Mouse (Mus musculus) frontal cortex, postnatal 36 days (tissue): ENCODE results near the gene Lkaaear1.

Experiments
- DNase-seq, 2 experiments: peaks; one replicate each; pipeline ENCODE4 v3.0.0; 2022; ENCODE audit warnings: low spot score in 2 of 2

Lkaaear1 gene

DNA sequence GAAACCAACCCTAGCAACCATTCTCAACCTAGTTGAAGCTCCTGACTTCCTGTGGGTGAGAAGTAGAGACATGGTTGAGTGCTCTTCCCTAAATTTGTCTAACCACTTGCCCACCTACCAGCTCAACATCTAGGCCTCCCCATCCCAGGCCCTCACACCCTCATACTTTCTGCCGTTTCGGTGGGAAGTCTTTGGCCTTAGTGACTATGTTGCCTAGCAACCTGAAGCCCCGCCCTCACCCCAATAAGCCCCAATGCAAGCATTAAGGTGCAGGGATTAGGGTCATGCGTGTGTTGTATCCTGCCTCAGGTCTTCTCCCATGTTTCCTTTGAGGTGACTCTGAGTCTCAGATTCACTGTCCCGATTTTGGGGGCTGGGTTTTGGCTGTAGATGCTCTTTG, at the start of gene Lkaaear1:
Lkaaear1 (minus strand) TSS at position 202 of the 400 bp plus-strand sequence.
- DNase-seq, result no peak

DNA sequence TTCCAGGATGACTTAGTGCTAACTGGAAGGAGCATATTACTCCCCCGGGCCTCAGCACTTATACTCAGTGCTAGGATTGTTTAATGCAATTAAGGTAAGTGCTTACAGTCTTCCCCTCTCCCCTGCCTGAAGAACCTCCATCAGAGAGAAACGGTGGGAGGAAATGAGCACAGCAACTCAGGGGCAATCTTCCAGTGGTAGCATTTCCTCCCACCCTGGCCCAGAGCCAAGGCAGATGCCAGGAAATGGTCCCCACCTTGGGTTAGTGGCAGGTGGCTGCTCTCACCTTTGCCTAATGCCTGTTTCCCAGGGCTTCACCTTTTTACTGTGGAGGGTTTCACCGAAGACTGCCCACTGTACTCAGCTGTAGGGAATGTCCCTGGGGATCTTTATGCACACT, 31.8 kb upstream of the Lkaaear1 start:
- no peak for DNase-seq

DNA sequence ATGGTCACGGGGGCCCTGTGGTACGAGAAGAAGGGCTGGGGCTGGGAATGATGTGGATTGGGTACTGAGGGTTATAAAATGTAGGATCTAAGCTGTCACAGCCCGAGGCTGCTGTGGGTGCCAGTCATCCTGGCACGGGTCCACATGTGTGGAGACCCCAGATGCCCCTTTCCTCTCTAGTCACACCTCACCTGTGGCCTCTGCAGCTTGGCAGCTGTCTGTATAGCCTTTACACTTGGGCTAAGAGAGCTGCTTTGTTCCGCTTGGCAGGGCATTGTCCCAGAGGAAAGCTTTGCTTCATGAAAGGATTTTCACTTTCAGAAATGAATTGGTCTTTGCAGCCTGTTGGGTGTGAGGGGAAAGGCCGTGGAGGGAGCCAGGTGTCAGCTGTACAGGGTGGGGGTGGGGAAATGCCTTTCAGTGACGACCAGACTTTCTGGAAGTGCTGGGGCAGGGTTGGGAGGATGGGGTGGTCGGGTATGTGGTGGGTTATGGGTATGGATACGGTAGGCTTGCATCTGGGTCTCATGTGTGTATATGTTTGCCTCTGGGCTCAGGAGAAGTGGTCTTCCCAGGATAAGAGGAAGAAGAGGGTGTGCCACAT, 29.5 kb upstream of the Lkaaear1 start:
- DNase-seq, result no peak

DNA sequence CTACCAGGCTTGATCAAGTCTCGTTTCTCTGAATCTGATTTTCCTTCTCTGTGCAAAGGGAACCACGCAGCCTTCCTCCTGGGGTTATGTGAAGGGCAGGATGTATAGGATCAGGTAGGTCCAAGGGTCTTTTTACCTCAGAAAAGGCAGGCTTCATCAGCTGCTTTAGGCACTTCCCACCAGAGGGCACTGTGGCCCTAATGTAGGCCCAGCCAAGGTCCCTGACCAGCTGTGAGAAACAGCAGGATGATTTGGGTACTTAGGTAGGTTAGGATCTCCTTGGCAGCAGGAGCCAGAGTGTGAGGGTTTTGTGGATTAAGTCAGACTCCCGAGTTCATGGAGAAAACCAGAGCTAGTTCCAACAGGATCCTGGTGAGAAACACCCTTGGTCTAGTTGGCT, 24.0 kb upstream of the Lkaaear1 start:
- DNase-seq, result no peak

DNA sequence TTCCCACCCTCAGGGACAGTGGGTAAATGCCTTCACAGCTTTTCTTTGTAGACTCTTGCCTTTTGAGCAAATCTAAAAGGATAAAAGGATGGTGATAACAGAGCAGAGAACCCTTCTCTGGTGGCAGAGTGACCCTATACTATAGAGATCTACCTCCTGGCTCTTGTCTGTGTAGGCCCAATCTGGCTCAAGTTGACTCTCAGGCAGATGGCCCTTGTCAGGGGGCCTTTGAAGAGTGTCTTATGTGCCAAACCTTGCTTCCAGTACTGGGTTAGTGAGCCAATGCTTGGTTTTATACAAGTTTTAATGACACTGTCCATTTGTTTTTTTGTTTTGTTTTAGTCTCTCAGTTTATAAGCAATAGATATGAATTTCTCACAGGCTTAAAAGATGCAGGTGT, 23.0 kb upstream of the Lkaaear1 start:
- no peak for DNase-seq

DNA sequence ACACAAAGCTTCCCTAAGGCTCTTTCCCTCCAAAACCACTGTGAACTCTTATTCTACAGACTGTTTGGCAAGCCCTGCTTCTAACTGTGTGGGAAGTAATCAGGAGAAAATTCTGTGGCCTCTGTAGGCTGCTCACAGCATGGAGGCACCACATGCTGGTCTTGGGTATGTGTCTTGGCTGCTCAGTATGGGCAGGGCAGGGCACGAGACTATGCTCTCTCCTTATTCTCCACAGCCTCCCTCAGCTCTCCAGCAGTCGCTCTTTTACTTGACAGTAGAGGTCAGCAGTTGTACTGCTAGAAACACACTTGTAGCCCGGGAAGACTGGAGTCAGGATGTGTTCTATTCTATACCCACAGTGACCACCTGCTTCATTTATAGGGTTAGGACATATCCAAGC, 21.8 kb upstream of the Lkaaear1 start:
- no peak for DNase-seq

DNA sequence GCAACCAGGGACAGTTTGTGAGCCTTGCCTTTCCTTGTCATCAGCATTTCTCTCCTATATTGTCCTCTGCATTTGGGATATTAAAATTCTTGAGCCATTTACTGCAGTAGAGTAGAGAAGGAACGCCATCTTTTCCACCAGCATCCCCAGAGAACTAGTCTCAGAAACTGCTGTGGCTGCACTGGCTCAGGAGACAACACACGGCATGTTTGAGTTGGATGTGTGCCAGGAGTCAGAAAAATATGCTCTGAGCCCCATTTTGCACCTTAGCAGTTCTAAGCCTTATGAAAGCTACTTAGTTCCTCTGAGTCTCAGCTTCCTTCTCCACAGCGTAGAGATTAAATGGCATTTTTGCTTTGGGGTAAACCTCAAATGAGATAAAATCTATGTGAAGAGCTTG, 18.7 kb upstream of the Lkaaear1 start:
- DNase-seq, result no peak

DNA sequence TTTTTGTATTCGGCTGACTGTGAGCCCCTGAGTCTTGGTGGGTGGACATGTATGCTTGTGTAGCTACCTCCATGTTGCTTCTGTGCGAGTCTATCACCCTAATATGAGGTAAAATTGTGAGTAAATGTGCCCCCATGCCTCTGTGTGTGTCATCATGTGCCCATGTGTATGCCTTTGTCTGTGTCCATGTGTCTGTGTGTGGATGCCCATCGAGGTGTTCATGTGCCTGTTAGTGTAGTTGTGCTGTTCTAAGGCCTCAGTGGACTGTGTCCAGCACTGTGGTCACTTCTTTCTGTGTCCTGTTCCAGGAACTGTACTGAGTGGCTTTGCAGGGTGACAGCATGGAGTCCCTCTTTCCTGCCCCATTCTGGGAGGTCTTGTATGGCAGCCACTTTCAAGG, 17.1 kb upstream of the Lkaaear1 start:
- no peak for DNase-seq

DNA sequence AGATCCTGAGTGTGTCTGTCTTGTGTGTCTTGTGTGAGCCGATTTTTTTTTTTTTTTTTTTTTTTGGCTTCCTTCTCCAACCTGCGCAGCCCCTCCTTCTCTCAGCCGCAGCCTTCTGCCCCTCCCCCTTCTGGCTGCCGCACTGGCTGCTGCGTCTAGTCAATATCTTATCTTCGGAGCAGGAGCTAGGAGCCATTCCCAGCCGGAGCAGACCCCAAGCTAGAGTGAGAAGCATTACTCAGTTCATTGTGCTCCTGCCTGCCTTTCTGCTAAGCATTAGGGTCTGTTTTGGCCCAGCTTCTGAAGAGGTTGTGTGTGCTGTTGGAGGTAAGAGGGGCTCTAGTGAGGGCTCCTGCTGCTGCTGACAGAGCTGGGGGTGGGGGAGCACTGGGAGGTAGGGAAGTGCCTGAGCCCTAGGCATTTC, 16.7 kb upstream of the Lkaaear1 start, which contains the start of gene Oprl1:
Oprl1 (plus strand) TSS at position 114 of the 424 bp plus-strand sequence.
- DNase-seq, result peak; percentile 67 to 76

DNA sequence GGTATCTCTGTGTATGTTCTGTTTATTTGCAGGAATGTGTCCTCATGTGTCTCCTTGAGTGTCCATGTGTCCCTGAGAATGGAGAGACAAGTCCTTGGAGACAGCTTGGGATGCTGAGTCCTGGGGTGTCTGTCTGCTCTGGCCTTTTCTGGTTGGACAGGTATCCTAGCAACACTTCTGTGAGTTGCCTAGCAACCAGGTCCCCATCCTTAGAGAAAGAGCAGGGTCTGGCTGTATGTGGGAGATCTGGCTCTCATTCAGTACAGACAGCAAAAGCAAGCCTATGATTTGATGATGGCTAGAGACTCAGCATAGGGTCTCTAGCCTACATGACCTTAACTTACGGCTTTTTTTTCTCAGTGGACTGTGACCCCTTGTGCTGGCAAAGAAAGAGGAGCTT, 15.5 kb upstream of the Lkaaear1 start:
- peak; percentile 65 to 76 for DNase-seq

DNA sequence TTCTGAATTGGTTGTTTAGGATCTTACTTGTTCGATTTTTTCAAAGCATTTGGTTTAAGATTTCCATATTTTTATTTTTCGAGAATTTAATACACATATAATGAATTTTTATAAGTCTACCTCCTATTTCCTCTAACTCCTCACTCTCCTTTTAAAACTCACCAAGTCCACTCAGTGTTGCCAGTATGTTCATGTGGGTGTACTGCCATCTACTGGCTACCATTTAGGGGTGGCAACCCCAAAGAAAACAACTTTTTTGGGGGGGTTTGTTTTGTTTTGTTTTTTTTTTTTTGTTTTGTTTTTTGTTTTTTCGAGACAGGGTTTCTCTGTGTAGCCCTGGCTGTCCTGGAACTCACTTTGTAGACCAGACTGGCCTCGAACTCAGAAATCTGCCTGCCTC, 8.4 kb upstream of the Lkaaear1 start:
- DNase-seq, result no peak

DNA sequence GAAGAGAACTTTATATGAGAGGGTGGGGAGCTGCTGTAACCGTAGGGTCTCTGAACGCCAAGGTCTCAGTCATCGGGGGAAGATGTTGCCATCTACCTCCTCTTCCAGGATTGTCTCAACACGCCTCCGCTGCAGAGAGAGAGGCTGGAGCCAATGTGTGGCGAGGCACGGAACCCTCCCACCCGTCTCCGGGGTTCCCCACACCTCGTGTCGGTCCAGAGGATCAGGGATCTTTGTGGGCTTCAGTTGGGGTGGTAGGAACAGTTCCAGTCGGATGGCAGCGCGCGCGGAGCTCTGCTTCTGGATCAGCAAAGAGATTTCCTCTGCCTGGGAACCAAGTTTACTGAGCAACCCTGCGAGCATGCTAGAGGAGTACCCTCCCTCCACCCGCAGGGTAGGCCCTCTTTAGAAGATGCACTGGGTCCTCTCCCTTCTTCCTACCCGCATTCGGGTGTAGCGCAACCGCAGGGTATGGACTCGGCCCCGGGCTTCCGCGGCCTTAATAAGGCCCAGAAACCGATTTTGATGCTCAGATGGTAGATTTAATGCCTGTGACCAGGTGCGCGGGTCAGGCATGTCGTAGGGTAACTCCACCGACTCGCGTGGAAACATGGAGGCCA, 1.3 kb downstream of the Lkaaear1 start:
- DNase-seq, result no peak

DNA sequence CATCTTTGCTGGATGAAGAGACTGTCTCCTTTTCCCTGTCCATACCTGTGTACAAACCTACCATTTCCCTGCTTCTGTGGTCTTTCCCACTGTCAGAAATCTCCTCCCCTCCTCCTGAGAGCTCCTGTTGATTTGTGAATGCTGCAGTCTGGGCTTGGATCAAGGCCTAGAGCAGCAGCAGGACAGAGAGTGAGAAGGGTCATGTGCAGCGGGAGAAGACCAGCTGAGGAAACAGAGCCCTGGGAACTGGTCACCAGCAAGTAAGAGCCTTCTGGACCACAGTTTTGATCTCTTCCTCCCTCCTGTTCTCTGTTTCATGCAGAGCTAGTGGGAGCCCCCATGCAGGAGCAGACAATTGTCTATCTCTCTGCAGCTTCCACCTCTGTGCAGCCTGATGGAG, 2.5 kb downstream of the Lkaaear1 start:
- no peak for DNase-seq

DNA sequence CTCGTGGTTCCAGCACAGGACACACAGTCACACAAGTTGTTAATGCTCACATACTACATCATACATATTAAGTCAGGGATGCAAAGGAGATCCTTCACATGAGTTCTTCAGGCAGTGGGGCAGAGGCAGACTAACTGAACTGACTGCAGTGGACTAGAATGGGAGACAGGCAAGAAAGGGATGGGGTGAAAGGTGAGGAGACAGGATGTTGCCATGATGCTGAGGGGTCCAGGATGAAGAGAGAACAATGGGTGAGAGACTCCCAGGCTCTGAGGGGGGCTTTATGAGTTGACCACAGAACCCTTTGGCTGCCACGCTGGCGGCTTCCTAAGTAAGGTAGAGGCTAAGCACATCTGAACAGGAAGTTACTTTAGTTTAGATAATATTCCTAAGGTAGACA, 3.7 kb downstream of the Lkaaear1 start:
- no peak for DNase-seq

DNA sequence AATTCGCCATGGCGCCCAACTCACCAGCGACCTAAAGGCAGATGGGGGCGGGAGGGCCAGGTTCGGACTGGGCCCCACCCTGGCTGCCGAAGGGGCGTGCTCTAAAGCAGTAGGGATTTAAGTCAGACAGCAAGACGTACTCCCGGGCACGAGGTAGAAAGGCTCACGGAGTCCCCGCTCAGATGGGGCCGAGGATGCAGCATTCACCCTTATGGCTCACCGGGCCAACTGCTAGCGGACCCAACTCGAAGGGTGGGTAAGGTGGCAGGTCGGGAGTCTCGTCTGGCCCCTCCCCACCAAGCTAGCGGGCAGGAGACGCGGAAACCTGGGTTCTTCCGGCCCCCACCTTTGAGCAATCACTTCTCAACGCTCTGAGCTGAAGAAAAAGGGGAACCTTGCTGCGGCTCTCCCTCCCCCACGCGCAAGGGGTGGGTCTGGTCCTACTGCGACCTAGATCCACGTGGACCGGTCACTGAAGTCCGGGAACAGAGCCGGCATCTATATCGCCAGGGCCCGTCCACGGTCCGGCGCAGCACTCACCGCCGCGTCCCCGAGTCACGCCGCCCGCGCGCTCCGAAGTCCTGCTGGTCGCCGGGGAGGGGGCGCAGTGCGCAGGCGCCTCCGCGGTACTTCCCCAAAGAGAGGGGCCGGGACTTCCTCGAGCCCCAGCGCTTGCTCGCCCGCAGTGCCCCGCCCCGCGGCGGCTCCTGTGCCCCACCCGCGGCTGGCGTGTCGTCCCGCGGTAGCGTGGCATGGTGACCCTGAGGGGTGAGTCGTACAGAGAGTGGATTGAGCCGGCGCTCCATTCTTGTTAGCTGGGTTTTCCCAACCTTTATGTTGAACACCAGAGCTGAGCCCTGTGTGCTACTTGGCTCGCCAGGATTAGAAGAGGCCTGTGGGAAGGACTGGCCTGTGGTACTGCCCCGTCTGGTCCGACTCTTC, 4.6 kb downstream of the Lkaaear1 start, which contains the start of gene Rgs19:
Rgs19 (minus strand) TSS at position 639 of the 942 bp plus-strand sequence.
- DNase-seq, result peak; percentile 78 to 82

DNA sequence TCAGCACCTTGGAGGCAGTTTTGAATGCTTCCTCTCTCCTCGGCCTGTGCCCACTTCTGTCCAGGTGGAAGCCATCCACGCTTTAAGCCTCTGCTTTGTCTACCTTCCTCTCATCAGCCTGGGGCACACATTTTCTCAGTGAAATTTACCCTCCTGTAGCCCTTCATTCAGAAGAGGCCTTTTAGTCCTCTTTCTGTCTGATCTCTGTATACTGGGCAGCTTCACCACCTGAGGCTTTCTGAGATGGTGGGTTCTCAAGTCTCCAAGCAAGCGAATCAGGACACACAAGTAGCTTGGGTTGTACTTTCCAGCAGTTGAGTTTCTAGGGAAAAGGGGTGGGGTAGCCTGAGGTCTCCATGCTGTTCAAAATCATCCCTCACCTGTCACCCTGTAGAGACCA, 5.9 kb downstream of the Lkaaear1 start:
- DNase-seq, result no peak

DNA sequence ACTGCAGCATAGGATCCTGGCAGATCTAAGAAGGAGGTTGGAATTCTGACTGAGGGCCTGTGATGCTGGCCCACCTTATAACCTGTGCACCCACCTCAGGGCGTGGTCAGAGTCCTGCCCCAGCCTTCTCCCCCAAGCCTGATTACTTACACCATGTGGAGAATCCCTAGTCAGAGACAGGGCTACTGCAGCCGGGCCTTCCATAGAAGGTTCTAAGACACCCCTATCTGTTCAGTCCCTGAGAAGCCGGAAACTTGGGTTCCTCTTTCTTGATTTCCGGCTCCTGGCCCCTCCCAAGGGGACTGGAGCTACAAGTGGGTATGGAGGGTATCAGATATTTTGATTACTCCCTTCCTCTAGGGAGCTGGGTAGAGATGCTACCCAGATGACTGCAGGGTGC, 6.7 kb downstream of the Lkaaear1 start:
- no peak for DNase-seq

DNA sequence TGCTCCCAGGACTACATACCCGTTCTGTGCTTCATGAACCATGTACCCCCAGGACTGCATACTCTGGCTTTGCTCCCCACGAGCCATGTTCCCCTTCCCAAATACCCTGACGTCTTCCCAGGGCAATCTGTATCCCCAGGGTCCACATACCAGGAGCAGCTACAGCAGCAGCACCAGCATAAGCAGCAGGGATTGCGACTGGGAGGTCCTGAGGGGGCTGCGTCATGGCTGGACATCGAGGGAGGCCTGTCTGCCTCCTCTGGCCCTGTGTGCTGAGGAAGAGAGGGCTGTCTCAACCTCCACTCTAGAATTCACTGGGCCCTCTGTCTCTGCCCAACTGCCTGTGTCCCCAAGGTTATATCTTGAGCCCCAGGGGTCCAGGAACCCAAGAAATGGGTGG, 7.2 kb downstream of the Lkaaear1 start:
- DNase-seq, result no peak

DNA sequence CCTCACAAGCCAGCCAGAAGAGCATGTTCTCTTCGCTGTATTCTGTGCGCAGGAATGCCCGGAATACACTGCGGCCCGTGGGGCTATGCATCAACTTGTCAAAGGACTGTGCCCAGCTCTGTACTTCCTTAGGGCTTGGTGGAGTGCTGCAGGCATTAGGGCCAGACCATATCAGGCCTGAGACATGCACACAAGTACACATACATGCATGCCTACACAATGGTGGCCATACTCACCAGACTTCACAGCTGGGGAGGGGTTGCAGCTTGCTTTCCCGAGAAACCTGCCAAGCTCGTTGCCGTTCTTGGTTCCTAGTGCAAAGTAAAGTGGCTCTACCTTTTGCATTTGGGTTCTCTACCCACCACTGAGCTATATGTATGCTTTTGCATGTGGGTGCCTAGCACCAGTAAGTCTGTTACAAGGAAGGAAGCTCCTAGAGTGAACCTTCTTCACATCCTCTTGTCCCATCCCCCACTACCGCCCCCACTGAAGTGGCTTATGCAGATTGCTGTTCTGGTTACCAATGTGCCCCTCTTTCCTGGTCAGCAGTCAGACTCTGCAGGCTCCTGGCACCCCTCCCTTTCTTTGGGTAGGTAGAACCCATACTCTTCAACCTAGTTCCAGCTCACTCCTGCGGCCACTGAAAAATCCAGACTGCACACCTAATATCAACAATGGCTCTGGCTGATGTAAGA, 8.6 kb downstream of the Lkaaear1 start:
- no peak for DNase-seq

DNA sequence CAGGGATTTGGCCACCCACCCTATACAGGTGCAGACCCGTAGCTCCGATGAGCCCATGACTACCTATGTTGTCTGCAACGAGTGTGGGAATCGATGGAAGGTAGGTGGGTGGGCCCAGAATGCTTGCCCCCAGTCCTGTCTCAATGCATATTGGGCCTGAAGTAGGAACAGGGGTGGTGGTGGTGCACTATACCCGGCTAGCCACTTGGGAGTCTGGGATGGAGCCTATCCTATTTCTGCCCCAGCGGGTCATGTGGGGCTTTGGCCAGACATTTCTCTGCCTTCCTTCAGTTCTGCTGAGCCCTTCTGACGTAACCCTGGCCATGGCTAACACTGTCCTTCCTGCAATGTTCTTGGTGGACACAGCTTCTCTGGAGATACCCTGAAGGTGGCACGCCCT, 10.7 kb downstream of the Lkaaear1 start:
- DNase-seq, result no peak

DNA sequence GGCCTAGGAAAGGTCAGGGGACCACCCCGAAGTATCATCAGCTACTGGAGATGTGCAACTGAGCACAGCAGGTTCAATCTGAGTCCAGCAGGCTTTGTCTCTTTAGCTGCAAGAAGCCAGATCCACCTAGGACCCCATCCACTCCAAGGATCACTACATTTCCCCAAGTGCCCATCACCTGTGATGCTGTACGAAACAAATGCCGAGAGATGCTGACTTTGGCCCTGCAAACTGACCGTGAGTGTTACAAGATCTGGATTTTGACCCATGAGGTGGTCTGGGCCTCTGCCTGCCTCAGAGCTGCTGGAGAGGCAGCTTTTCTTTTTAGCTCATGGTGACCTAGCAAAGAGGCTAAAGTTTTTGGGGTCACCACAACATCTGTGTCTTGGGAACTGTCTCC, 12.6 kb downstream of the Lkaaear1 start:
- no peak for DNase-seq

DNA sequence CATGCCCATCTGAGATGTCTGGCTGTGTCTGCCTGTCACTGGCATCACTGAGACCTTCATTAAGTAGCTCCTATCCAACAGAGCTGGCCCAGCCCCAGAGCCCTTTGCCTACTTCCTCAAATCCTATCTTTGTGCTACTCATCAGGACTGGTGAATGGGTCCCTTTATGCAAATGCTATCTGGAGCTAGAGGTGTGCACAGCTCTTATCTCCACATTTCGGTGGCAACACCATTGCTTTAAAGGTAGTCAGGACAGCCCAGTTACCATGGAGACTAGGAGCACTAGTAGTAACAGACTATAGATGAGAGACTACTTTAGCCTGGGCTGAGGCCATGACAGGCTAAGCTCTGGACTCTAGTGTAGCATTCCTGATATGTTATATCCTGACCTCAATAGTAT, 13.5 kb downstream of the Lkaaear1 start:
- DNase-seq, result no peak
